Mouse (Mus musculus) kidney, embryonic 16.5 days (tissue): ENCODE data around the gene Colgalt1. TPM values are rescaled to one million over a fixed set of nuclear protein-coding genes. Genes with fewer than 3 reads are reported as not detected.
A peak's percentile ranks its signal among the peaks of the same experiment; 100 is the strongest.

Experiments used
- ATAC-seq: fragments of 200-750 bp; cut with Nextera tagmentation; 2 replicates; pipeline ENCODE4 v1.8.0; 2017; ENCODE audit warnings: moderate TSS enrichment; ENCODE audit not compliant: low FRiP score, low TSS enrichment
- H3K27ac ChIP-seq: fragments of 300-500 bp; sonication (generic); 2 replicates; pipeline ENCODE4 v1.5.1; 2014; ENCODE audit warnings: low read length
- H3K27me3 ChIP-seq: fragments of 300-500 bp; sonication (generic); 2 replicates; pipeline ENCODE4 v1.6.1; 2014; ENCODE audit warnings: low read length, control low read depth, mixed read lengths; ENCODE audit not compliant: insufficient read depth
- H3K36me3 ChIP-seq: fragments of 300-500 bp; sonication (generic); 2 replicates; pipeline ENCODE4 v1.6.1; 2014; ENCODE audit warnings: low read length, control low read depth, mixed read lengths; ENCODE audit not compliant: insufficient read depth
- H3K4me1 ChIP-seq: fragments of 300-500 bp; sonication (generic); 2 replicates; pipeline ENCODE4 v1.6.1; 2014; ENCODE audit warnings: low read length, control low read depth, mixed read lengths; ENCODE audit not compliant: insufficient read depth
- H3K4me2 ChIP-seq: fragments of 300-500 bp; sonication (generic); replicated peaks from 2 replicates; pipeline ENCODE4 v1.6.1; 2014; ENCODE audit warnings: low read depth, low read length
- H3K4me3 ChIP-seq: fragments of 300-500 bp; sonication (generic); 2 replicates; pipeline ENCODE4 v1.5.1; 2014; ENCODE audit warnings: mild to moderate bottlenecking, low read length
- H3K9ac ChIP-seq: fragments of 300-500 bp; sonication (generic); replicated peaks from 2 replicates; pipeline ENCODE4 v1.6.1; 2014; ENCODE audit warnings: low read length
- H3K9me3 ChIP-seq: fragments of 300-500 bp; sonication (generic); 2 replicates; pipeline ENCODE4 v1.6.1; 2016; ENCODE audit warnings: low read length, control low read depth
- WGBS: fragments of 180-500 bp; shearing (Covaris S2); extraction: QIAGEN DNeasy Blood & Tissue Kit; methylation state at CpG from one replicate; pipeline ENCODE4 v1.1.7; 2014; 5-methylcytosine and 5-hydroxymethylcytosine counted together
- polyA plus RNA-seq: library from polyadenylated mRNA; unstranded; fragments of >200 nt; fragmentation: Nextera tagmentation; extraction: Ambion mirVana; gene quantifications from 2 replicates; pipeline ENCODE4 v1.2.1, GENCODE M21; 2015

Colgalt1 gene
- 77.6 and 78.5 TPM in 2 replicates for polyA plus RNA-seq

- Histone ChIP-seq H3K9me3 (no peaks in the 10 kb centered on the region), H3K4me1 (peaks cover 14% of the 10 kb centered on the region), H3K9ac (peak within 1 kb of the TSS; percentile 85), H3K4me2 (peak within 1 kb of the TSS; percentile 78), H3K27ac (peak within 1 kb of the TSS; percentile 80), H3K36me3 (peaks cover 14% of the 10 kb centered on the region), H3K4me3 (peak within 1 kb of the TSS; percentile 77), H3K27me3 (no peaks in the 10 kb centered on the region)
- WGBS: under 1% methylated on average over 82 of the region's 82 CpGs
- ATAC-seq: peak; percentile 99
These were observed at the start of gene Colgalt1 for GRCm38 (mm10) chr8:71610822-71611651. Gene Colgalt1, plus strand, starts transcription at chr8:71610998.

GRCm38 (mm10) chr8:71561401-71561800 lies 49.4 kb upstream of the Colgalt1 start:
- no peak overlapping the region for H3K27ac ChIP-seq
- no peak overlapping the region for H3K4me2 ChIP-seq
- H3K36me3 ChIP-seq: no peaks in the 10 kb centered on the region
- no peak overlapping the region for H3K9ac ChIP-seq
- 2% methylated on average over 15 of the region's 15 CpGs for WGBS
- ATAC-seq: no peak
- peaks cover 49% of the 10 kb centered on the region for H3K27me3 ChIP-seq
- H3K4me1 ChIP-seq: peaks cover 11% of the 10 kb centered on the region
- H3K4me3 ChIP-seq: no peak overlapping the region
- peaks cover 6% of the 10 kb centered on the region; the same call in 1 of the 2 replicates for H3K9me3 ChIP-seq

GRCm38 (mm10) chr8:71562751-71563150 lies 48.0 kb upstream of the Colgalt1 start:
- H3K4me1 ChIP-seq: peaks cover 14% of the 10 kb centered on the region
- 1% methylated on average over 33 of the region's 33 CpGs for WGBS
- peak overlapping the region; percentile 50 for H3K4me2 ChIP-seq
- ATAC-seq: 0 out of 2 replicates have a peak, but pooled peaks have one; percentile 34
- no peak overlapping the region for H3K27ac ChIP-seq
- peak overlapping the region; percentile 9 for H3K9ac ChIP-seq
- peak overlapping the region; percentile 32 for H3K4me3 ChIP-seq
- H3K36me3 ChIP-seq: no peaks in the 10 kb centered on the region
- H3K9me3 ChIP-seq: peaks cover 6% of the 10 kb centered on the region; the same call in 1 of the 2 replicates
- peaks cover 42% of the 10 kb centered on the region for H3K27me3 ChIP-seq

- 83% methylated on average over 4 of the region's 4 CpGs for WGBS
- no peak overlapping the region for H3K27ac ChIP-seq
- H3K9me3 ChIP-seq: peaks cover 6% of the 10 kb centered on the region; the same call in 1 of the 2 replicates
- no peaks in the 10 kb centered on the region for H3K36me3 ChIP-seq
- H3K4me1 ChIP-seq: peaks cover 18% of the 10 kb centered on the region
- ATAC-seq: no peak
- H3K4me2 ChIP-seq: no peak overlapping the region
- no peak overlapping the region for H3K9ac ChIP-seq
- no peak overlapping the region for H3K4me3 ChIP-seq
- H3K27me3 ChIP-seq: peaks cover 33% of the 10 kb centered on the region
These were observed 46.8 kb upstream of the Colgalt1 start for GRCm38 (mm10) chr8:71563992-71564391.

GRCm38 (mm10) chr8:71566501-71566900 lies 44.3 kb upstream of the Colgalt1 start, which contains the start of gene Nxnl1:
Gene Nxnl1, minus strand, starts transcription at chr8:71566601.
- Histone ChIP-seq H3K4me1 (peaks cover 25% of the 10 kb centered on the region), H3K27me3 (peaks cover 12% of the 10 kb centered on the region), H3K4me3 (no peak within 1 kb of the TSS), H3K9me3 (peaks cover 6% of the 10 kb centered on the region; the same call in 1 of the 2 replicates), H3K4me2 (no peak within 1 kb of the TSS), H3K27ac (no peak within 1 kb of the TSS; the same call in 1 of the 2 replicates), H3K9ac (no peak within 1 kb of the TSS), H3K36me3 (no peaks in the 10 kb centered on the region)
- WGBS: 71% methylated on average over 3 of the region's 3 CpGs
- no peak for ATAC-seq

- Histone ChIP-seq H3K4me3 (no peak overlapping the region), H3K9me3 (peaks cover 6% of the 10 kb centered on the region; the same call in 1 of the 2 replicates), H3K27ac (peak overlapping the region; percentile 94), H3K4me2 (no peak overlapping the region), H3K4me1 (peaks cover 25% of the 10 kb centered on the region), H3K27me3 (peaks cover 2% of the 10 kb centered on the region), H3K9ac (no peak overlapping the region), H3K36me3 (no peaks in the 10 kb centered on the region)
- WGBS: 74% methylated on average over 7 of the region's 7 CpGs
- ATAC-seq: no peak
These were observed 43.2 kb upstream of the Colgalt1 start for GRCm38 (mm10) chr8:71567587-71567986.

GRCm38 (mm10) chr8:71568387-71568937 lies 42.3 kb upstream of the Colgalt1 start, which contains the start of gene Slc27a1:
Gene Slc27a1, plus strand, starts transcription at chr8:71568882.
- Histone ChIP-seq H3K4me1 (peaks cover 25% of the 10 kb centered on the region), H3K27ac (peak within 1 kb of the TSS; percentile 94), H3K4me2 (peak within 1 kb of the TSS; percentile 91), H3K27me3 (no peaks in the 10 kb centered on the region), H3K36me3 (no peaks in the 10 kb centered on the region), H3K9me3 (peaks cover 6% of the 10 kb centered on the region; the same call in 1 of the 2 replicates), H3K9ac (peak within 1 kb of the TSS; percentile 70), H3K4me3 (peak within 1 kb of the TSS; percentile 66)
- WGBS: 9% methylated on average over 13 of the region's 13 CpGs
- ATAC-seq: peak; percentile 10

GRCm38 (mm10) chr8:71568941-71569340 lies 41.9 kb upstream of the Colgalt1 start:
- Histone ChIP-seq H3K9ac (peak overlapping the region; percentile 70), H3K27me3 (no peaks in the 10 kb centered on the region), H3K4me2 (peak overlapping the region; percentile 91), H3K36me3 (no peaks in the 10 kb centered on the region), H3K4me3 (peak overlapping the region; percentile 66), H3K9me3 (peaks cover 5% of the 10 kb centered on the region; the same call in 1 of the 2 replicates), H3K4me1 (peaks cover 25% of the 10 kb centered on the region), H3K27ac (peak overlapping the region; percentile 94)
- ATAC-seq: no peak
- 21% methylated on average over 6 of the region's 6 CpGs for WGBS

- Histone ChIP-seq H3K27ac (peak overlapping the region; percentile 94), H3K4me3 (peak overlapping the region; percentile 66), H3K36me3 (no peaks in the 10 kb centered on the region), H3K27me3 (no peaks in the 10 kb centered on the region), H3K9ac (peak overlapping the region; percentile 70), H3K4me1 (peaks cover 25% of the 10 kb centered on the region), H3K9me3 (no peaks in the 10 kb centered on the region), H3K4me2 (peak overlapping the region; percentile 91)
- WGBS: under 1% methylated on average over 51 of the region's 51 CpGs
- ATAC-seq: peak; percentile 78
These were observed 41.2 kb upstream of the Colgalt1 start for GRCm38 (mm10) chr8:71569366-71570290.
